Mouse (Mus musculus) hindlimb bud, embryonic 11.5 days (tissue): ENCODE measurements around the gene Mcrip1.
"Not testable (repeated sequence)": the region's sequence is repeated elsewhere in the genome, so short reads cannot be mapped to it uniquely, and the experiment has no call there.

Source experiments
- DNase-seq: peaks from one replicate; pipeline ENCODE4 v3.0.0-alpha.2; 2012; ENCODE audit warnings: low read depth, low spot score; ENCODE audit errors: extremely low spot score

Gene Mcrip1

DNA sequence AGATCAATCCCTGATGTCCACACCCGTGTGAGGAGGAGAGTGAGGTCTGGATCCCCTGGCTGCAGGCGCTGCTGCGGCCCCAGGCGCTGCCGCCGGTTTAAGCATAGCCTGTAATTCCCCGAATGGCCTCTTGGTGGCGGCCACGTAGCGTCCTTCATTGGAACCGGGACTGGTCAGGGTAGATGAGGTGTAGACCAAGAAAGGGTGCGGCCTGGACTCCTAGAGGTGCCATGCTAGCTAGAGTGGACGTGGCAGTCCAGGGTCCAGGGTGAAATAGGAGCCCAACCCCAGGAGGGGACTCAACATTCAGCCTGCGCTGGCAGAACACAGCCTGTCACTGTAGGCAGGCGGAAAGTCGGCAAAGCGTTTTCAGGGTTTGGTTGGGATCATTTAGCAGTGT, 33.9 kb downstream of the Mcrip1 start:
- peak; percentile 66 for DNase-seq

GRCm38 (mm10) chr11:120514262-120514661, 35.3 kb downstream of the Mcrip1 start:
- DNase-seq: not testable (repeated sequence)

GRCm38 (mm10) chr11:120512790-120513453, 36.6 kb downstream of the Mcrip1 start:
- DNase-seq: no peak

DNA sequence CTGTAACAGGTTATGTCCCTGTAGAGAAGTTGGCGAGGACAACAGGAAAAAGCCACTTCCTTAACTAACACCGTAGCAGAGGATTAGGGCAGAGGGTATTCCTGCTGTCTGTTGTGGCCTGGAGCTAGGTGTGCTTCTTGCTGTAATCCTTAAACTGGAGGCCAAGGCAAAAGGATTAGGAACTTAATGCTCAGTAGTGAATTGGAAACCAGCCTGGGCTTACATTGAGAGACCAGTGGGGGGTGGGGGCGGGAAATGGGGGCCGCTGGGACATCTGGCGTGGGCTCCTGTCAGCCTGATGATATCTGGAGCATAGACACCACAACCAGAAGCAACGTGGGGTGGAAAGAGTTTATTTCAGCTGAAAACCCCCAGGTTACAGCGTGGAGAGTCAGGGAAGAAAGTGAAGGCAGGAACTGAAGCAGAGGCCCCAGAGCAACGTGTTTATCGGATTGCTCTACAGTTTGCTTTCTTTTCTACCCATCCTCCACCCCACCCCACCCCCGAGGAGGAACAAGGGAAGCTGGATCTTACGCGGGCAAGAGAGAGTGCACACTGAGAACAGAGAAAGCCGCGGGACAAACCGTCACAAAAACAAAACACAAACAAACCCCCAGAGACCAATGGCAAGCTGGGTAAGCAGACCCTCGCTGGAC, 39.0 kb downstream of the Mcrip1 start:
- no peak for DNase-seq

GRCm38 (mm10) chr11:120509940-120510339, 39.6 kb downstream of the Mcrip1 start:
- no peak for DNase-seq

DNA sequence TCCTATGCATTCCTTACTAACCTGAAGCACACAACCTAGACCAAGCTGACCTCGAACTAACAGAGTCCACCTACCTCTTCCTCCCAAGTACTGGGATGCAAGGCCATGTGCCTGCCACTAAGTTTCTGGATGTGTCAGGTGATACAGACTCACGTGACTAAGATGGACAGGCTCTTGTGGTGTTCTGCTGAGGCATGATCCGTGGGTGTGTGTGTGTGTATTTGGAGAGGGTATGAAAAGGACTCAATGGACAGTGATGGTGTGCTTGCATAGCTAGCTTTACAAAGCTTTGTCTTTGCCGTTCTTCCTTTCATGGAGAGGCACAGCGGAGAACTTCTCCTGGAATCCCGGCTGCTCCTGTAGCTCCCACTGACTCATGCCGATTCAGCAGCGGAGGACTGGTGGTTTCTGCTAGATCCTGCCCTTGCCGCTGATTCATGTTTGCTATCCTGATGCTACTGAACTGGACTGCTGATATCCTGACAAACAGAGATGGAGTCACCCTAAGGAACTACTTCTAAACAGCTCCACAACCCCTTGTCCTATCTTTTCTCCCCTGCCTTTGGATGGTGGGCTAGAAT, 41.1 kb downstream of the Mcrip1 start:
- DNase-seq: no peak

- no peak for DNase-seq
Observed at GRCm38 (mm10) chr11:120507611-120508289, 41.8 kb downstream of the Mcrip1 start.

DNA sequence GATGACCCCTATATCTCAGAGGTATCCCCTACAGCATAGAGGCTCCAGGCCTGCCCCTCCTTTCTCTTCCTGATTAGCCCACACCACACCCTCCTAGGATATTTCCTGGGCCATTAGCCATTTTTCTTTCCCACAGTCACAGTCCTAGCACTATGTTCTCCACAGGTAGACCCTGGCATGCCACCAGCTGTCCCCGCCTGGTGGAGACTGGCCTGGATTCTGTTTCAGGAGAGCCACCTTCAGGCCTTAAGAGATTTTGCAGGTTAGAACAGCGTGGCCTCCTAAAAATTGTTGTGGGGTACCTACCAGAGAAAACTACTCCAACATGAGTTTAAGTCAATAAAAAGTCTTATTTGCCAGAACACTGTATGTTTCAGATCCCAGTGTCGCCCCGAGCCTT, 42.6 kb downstream of the Mcrip1 start:
- DNase-seq: no peak

GRCm38 (mm10) chr11:120505661-120506060, 43.9 kb downstream of the Mcrip1 start:
- DNase-seq: no peak

DNA sequence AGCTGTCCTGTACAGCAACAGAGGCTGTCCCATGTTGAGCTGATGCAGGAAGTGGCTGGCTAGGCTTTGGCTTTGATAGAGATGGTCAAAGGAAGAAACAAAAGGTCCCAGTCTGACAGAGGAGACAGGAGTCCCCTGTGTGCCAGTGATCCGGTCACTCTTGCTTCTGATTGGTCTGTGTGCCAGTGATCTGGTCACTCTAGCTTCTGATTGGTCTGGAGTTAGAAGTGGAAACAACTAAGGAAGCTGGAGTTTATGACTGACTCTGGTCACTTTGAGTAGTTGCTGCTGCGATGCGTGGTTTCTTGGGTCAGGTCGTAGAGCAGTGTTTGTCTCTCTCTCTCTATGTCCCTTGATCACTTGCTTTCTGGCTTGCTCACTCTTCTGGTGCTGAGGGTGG, 47.8 kb downstream of the Mcrip1 start:
- DNase-seq: no peak

DNA sequence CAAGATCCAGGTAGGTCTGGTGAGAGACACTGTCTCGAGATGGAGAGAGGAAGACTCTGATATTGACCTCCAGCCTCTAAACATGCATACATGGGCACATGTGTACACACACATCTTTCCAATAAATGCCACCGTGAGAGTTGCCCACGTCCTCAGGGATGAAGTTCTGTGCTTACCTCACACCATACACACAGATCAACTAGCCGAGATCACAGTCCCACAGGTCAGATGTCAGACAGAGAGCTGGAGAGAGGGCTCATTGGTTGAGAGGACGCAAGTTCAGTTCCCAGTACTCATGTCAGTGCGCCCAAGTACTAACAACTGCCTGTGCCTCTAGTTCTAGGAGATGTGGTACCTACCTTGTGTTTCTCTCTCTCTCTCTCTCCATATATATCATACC, 48.5 kb downstream of the Mcrip1 start:
- DNase-seq: no peak

- no peak for DNase-seq
Observed at GRCm38 (mm10) chr11:120500357-120500756, 49.2 kb downstream of the Mcrip1 start.

GRCm38 (mm10) chr11:120499894-120500293, 49.6 kb downstream of the Mcrip1 start:
- no peak for DNase-seq

GRCm38 (mm10) chr11:120498891-120499290, 50.6 kb downstream of the Mcrip1 start:
- no peak for DNase-seq

GRCm38 (mm10) chr11:120498226-120498625, 51.3 kb downstream of the Mcrip1 start:
- DNase-seq: no peak

- no peak for DNase-seq
Observed at GRCm38 (mm10) chr11:120497436-120497835, 52.1 kb downstream of the Mcrip1 start.

- no peak for DNase-seq
Observed at GRCm38 (mm10) chr11:120493911-120494310, 55.6 kb downstream of the Mcrip1 start.

- no peak for DNase-seq
Observed at GRCm38 (mm10) chr11:120493351-120493750, 56.2 kb downstream of the Mcrip1 start.
